Mouse (Mus musculus) liver, embryonic 15.5 days (tissue): ENCODE results near the gene Ccdc85c. TPM values are rescaled to one million over a fixed set of nuclear protein-coding genes. Genes with fewer than 3 reads are reported as not detected.

Experiments used
- ATAC-seq: fragments of 200-750 bp; cut with Nextera tagmentation; 2 replicates; pipeline ENCODE4 v1.8.0; 2017; ENCODE audit warnings: moderate number of reproducible peaks, mild to moderate bottlenecking, moderate library complexity; ENCODE audit not compliant: insufficient read depth
- H3K27ac ChIP-seq: fragments of 300-500 bp; sonication (generic); replicated peaks from 2 replicates; pipeline ENCODE4 v1.5.1; 2015; ENCODE audit warnings: mild to moderate bottlenecking, inconsistent platforms
- H3K27me3 ChIP-seq: fragments of 300-500 bp; sonication (generic); 2 replicates; pipeline ENCODE4 v1.6.1; 2015; ENCODE audit warnings: mild to moderate bottlenecking, inconsistent platforms
- H3K36me3 ChIP-seq: fragments of 300-500 bp; sonication (generic); replicated peaks from 2 replicates; pipeline ENCODE4 v1.6.1; 2015; ENCODE audit warnings: moderate library complexity, mild to moderate bottlenecking, inconsistent platforms
- H3K4me1 ChIP-seq: fragments of 300-500 bp; sonication (generic); replicated peaks from 2 replicates; pipeline ENCODE4 v1.6.1; 2015; ENCODE audit warnings: inconsistent platforms
- H3K4me2 ChIP-seq: fragments of 300-500 bp; sonication (generic); 2 replicates; pipeline ENCODE4 v1.6.1; 2015; ENCODE audit warnings: moderate library complexity, mild to moderate bottlenecking, inconsistent platforms
- H3K4me3 ChIP-seq: fragments of 300-500 bp; sonication (generic); replicated peaks from 2 replicates; pipeline ENCODE4 v1.5.1; 2015; ENCODE audit warnings: mild to moderate bottlenecking, inconsistent platforms
- H3K9ac ChIP-seq: fragments of 300-500 bp; sonication (generic); 2 replicates; pipeline ENCODE4 v1.6.1; 2015; ENCODE audit warnings: moderate library complexity, mild to moderate bottlenecking, inconsistent platforms
- H3K9me3 ChIP-seq: fragments of 300-500 bp; sonication (generic); replicated peaks from 2 replicates; pipeline ENCODE4 v1.6.1; 2016; ENCODE audit warnings: inconsistent platforms
- WGBS: fragments of 180-500 bp; shearing (Covaris S2); methylation state at CpG from one replicate; pipeline ENCODE4 v1.1.7; 2015; ENCODE audit warnings: mixed read lengths; ENCODE audit not compliant: insufficient replicate concordance; 5-methylcytosine and 5-hydroxymethylcytosine counted together
- polyA plus RNA-seq: library from polyadenylated mRNA; unstranded; fragments of >200 nt; fragmentation: Nextera tagmentation; extraction: Ambion mirVana; gene quantifications from 2 replicates; pipeline ENCODE4 v1.2.1, GENCODE M21; 2015

The Ccdc85c gene
- polyA plus RNA-seq, 1 experiment from 2014 or later = 1.4 TPM

DNA sequence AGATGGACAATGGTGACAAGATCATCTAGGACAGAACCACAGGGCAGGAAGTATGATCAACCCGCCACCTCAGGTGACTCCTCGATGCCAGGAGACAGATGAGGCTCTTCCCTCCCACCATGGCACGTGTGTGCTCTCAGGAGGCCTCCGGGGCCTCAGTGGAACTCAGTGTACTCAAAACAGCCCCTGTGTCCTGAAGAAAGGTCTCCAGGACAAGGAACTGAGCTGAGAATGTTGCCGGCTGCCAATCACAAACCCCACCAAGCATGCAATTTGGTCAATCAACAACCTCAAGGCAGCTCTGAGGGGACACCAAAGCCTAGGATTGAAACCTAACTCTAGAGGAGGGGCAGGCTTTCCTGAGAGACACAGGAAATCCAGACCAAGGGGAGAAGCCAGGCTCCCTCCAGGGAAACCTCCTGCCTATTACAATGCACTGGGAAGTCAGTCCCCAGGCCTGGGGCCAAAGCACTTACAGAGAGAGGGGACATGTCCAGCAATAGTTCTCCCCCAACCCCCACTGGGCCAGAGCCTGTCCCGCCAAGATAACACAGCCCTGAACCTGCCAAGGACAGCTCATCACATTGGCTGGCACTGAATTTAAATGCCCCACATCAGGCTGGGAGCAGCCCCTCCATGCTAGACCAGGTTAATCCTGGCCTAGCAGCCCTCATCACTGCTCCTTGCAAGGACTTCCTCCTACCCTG, 37.8 kb downstream of the Ccdc85c start:
- H3K4me3 ChIP-seq = no peak overlapping the region
- no peaks in the 10 kb centered on the region for H3K9me3 ChIP-seq
- peaks cover 45% of the 10 kb centered on the region for H3K4me1 ChIP-seq

DNA sequence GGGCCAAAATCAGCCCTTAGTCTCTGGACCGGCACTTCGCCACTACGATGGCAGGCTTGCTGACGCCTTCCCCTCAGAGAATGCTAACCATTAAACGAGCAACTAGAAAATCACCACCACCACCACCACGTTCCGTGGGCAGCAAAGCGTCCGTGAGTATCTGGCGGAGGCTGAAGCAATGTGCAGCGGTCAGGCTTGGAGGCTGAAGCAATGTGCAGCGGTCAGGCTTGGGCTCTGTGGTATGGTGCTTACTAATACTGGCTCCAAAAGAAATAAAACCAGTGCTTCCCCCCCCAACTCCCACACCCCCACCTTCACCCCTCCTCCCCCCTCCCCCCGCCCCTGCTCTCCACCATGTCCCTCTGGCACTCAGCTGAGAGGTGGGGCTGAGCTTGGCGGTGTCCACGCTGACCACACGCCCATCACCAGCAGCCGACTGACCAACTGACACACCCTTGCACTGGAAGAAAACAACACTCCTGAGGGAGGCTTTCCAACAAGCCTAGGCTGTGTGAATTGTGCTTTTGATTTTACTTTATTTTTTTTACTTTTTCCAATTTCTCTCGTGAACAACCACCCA, 39.2 kb downstream of the Ccdc85c start:
- no peaks in the 10 kb centered on the region for H3K27me3 ChIP-seq
- 74% methylated on average over 17 of the region's 18 CpGs for WGBS
- peaks cover 40% of the 10 kb centered on the region for H3K4me1 ChIP-seq
- no peak overlapping the region for H3K27ac ChIP-seq
- no peak overlapping the region for H3K4me2 ChIP-seq
- no peaks in the 10 kb centered on the region for H3K36me3 ChIP-seq
- H3K9me3 ChIP-seq = no peaks in the 10 kb centered on the region
- no peak overlapping the region for H3K4me3 ChIP-seq
- H3K9ac ChIP-seq = no peak overlapping the region
- ATAC-seq = no peak

More for the DNA sequence above, 37.8 kb downstream of the Ccdc85c start:
- H3K9ac ChIP-seq = no peak overlapping the region
- no peak overlapping the region for H3K4me2 ChIP-seq
- 54% methylated on average over 6 of the region's 6 CpGs for WGBS
- no peak for ATAC-seq
- no peaks in the 10 kb centered on the region for H3K27me3 ChIP-seq
- H3K27ac ChIP-seq = no peak overlapping the region
- H3K36me3 ChIP-seq = no peaks in the 10 kb centered on the region

GRCm38 (mm10) chr12:108234832-108235602, 40.2 kb downstream of the Ccdc85c start:
- H3K4me1 ChIP-seq = peaks cover 38% of the 10 kb centered on the region
- H3K9me3 ChIP-seq = no peaks in the 10 kb centered on the region
- WGBS = 67% methylated on average over 14 of the region's 14 CpGs
- no peak for ATAC-seq
- no peaks in the 10 kb centered on the region for H3K36me3 ChIP-seq
- no peak overlapping the region for H3K4me3 ChIP-seq
- H3K9ac ChIP-seq = no peak overlapping the region
- H3K27ac ChIP-seq = no peak overlapping the region
- no peak overlapping the region for H3K4me2 ChIP-seq
- no peaks in the 10 kb centered on the region for H3K27me3 ChIP-seq

DNA sequence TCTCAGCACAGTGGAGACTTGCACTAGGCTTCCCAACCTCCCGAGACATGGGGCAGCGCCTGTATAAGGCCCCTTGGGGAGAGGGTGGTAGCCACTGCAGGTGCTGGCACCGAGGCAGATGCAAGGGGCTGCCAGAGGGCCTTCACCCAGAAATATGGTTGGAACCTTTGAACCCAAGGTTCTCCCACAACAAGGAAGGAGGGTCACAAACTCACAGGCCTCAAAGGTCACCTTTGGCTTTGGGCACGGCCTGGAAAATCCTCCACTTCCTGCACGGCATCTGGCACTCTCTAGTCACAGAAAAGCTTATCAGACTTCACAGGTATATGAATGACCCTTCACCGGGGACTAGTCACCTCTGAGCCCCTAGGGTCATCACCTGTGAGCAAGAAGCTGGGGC, 41.5 kb downstream of the Ccdc85c start:
- H3K4me1 ChIP-seq = peaks cover 34% of the 10 kb centered on the region
- H3K36me3 ChIP-seq = no peaks in the 10 kb centered on the region
- no peak for ATAC-seq
- no peak overlapping the region for H3K27ac ChIP-seq
- H3K9me3 ChIP-seq = no peaks in the 10 kb centered on the region
- H3K4me2 ChIP-seq = no peak overlapping the region
- no peak overlapping the region for H3K4me3 ChIP-seq
- H3K27me3 ChIP-seq = no peaks in the 10 kb centered on the region
- no peak overlapping the region for H3K9ac ChIP-seq
- WGBS = 63% methylated on average over 6 of the region's 6 CpGs

GRCm38 (mm10) chr12:108231901-108232300, 43.3 kb downstream of the Ccdc85c start:
- H3K4me3 ChIP-seq = no peak overlapping the region
- H3K4me1 ChIP-seq = peaks cover 23% of the 10 kb centered on the region
- H3K9me3 ChIP-seq = no peaks in the 10 kb centered on the region
- no peaks in the 10 kb centered on the region for H3K36me3 ChIP-seq
- no peak overlapping the region for H3K27ac ChIP-seq
- no peak overlapping the region for H3K4me2 ChIP-seq
- 67% methylated on average over 9 of the region's 9 CpGs for WGBS
- no peaks in the 10 kb centered on the region for H3K27me3 ChIP-seq
- ATAC-seq = no peak
- H3K9ac ChIP-seq = no peak overlapping the region

GRCm38 (mm10) chr12:108230821-108231794, 44.1 kb downstream of the Ccdc85c start:
- no peak overlapping the region for H3K4me2 ChIP-seq
- no peaks in the 10 kb centered on the region for H3K36me3 ChIP-seq
- H3K27me3 ChIP-seq = no peaks in the 10 kb centered on the region
- no peak overlapping the region for H3K27ac ChIP-seq
- H3K4me1 ChIP-seq = peaks cover 19% of the 10 kb centered on the region
- no peak overlapping the region for H3K4me3 ChIP-seq
- H3K9me3 ChIP-seq = no peaks in the 10 kb centered on the region
- no peak for ATAC-seq
- WGBS = 52% methylated on average over 18 of the region's 18 CpGs
- no peak overlapping the region for H3K9ac ChIP-seq

- no peak for ATAC-seq
- H3K9me3 ChIP-seq = no peaks in the 10 kb centered on the region
- no peak overlapping the region for H3K4me3 ChIP-seq
- no peak overlapping the region for H3K4me2 ChIP-seq
- no peak overlapping the region for H3K27ac ChIP-seq
- H3K27me3 ChIP-seq = no peaks in the 10 kb centered on the region
- 65% methylated on average over 12 of the region's 12 CpGs for WGBS
- no peaks in the 10 kb centered on the region for H3K36me3 ChIP-seq
- H3K9ac ChIP-seq = no peak overlapping the region
- H3K4me1 ChIP-seq = peaks cover 17% of the 10 kb centered on the region
These were observed 45.1 kb downstream of the Ccdc85c start for GRCm38 (mm10) chr12:108230077-108230476.

DNA sequence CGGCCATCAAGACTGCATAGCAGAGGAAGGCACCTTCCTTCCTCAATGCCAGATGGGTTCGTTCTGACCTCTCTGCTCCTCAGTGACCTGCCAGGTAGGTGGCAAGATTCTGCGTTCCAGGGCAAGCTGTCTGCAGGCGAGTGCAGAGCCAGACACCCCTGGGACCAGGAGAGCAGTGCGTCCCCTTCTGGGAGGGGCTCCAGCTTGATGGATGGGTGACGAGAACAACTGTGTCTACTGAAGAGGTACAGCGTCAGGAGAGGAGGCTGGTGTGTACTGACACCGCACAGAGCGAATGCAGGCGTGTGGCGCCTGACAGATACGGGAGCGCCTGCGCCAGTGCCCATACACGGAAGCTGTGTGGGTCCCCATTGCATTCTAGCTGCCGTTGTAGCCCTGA, 47.7 kb downstream of the Ccdc85c start:
- no peak overlapping the region for H3K4me3 ChIP-seq
- H3K4me1 ChIP-seq = 0 out of 2 replicates have a peak, but pooled peaks cover 9% of the 10 kb centered on the region
- H3K4me2 ChIP-seq = no peak overlapping the region
- H3K27ac ChIP-seq = no peak overlapping the region
- WGBS = 72% methylated on average over 16 of the region's 16 CpGs
- no peaks in the 10 kb centered on the region for H3K27me3 ChIP-seq
- H3K9me3 ChIP-seq = no peaks in the 10 kb centered on the region
- no peak for ATAC-seq
- H3K36me3 ChIP-seq = no peaks in the 10 kb centered on the region
- no peak overlapping the region for H3K9ac ChIP-seq

GRCm38 (mm10) chr12:108226941-108227340, 48.3 kb downstream of the Ccdc85c start:
- no peak overlapping the region for H3K4me3 ChIP-seq
- 0 out of 2 replicates have a peak, but pooled peaks cover 9% of the 10 kb centered on the region for H3K4me1 ChIP-seq
- no peaks in the 10 kb centered on the region for H3K27me3 ChIP-seq
- no peaks in the 10 kb centered on the region for H3K9me3 ChIP-seq
- no peak overlapping the region for H3K4me2 ChIP-seq
- no peak overlapping the region for H3K9ac ChIP-seq
- ATAC-seq = no peak
- no peak overlapping the region for H3K27ac ChIP-seq
- WGBS = 58% methylated on average over 12 of the region's 12 CpGs
- H3K36me3 ChIP-seq = no peaks in the 10 kb centered on the region

DNA sequence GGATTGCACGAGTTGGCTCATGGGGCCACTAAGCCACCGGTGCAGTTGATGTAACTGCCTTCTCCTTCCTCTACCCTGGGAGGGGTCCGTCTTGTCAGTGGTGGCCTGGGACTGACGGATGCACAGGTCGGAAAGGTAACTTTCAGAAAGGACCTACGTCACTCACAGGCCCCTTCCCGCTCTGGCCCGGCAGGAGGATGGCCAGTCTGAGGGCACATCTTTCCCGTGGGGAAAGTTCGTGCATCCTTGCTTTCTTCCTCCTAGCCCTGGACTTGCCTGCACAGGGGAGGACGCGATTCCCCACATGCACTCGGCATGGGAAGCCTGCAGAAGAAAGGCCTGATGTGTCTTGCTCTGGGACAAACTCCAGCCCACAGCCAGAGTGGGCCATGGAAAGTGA, 49.0 kb downstream of the Ccdc85c start:
- no peak overlapping the region for H3K4me3 ChIP-seq
- WGBS = 69% methylated on average over 13 of the region's 13 CpGs
- H3K4me2 ChIP-seq = no peak overlapping the region
- ATAC-seq = no peak
- no peaks in the 10 kb centered on the region for H3K9me3 ChIP-seq
- no peak overlapping the region for H3K9ac ChIP-seq
- no peak overlapping the region for H3K27ac ChIP-seq
- H3K4me1 ChIP-seq = 0 out of 2 replicates have a peak, but pooled peaks cover 7% of the 10 kb centered on the region
- H3K36me3 ChIP-seq = no peaks in the 10 kb centered on the region
- H3K27me3 ChIP-seq = no peaks in the 10 kb centered on the region
